Mouse (Mus musculus): ENCODE data around the gene Aadat. TPM values are rescaled to one million over a fixed set of nuclear protein-coding genes. Genes with fewer than 3 reads are reported as not detected.
"Not testable (repeated sequence)": the region's sequence is repeated elsewhere in the genome, so short reads cannot be mapped to it uniquely, and the experiment has no call there.

Gene Aadat
- polyA plus RNA-seq, 1 experiment from 2014 or later = 0.50 TPM

- Histone ChIP-seq H3K27me3 (ENCODE audit: control insufficient read depth, insufficient read depth, low read length) (no peaks in the 10 kb centered on the region), H3K4me1 (ENCODE audit: control insufficient read depth, insufficient read depth, low read length) (no peaks in the 10 kb centered on the region), H3K9me3 (replicated peaks; ENCODE audit: control insufficient read depth, low read length) (no peaks in the 10 kb centered on the region), H3K27ac (ENCODE audit: low read depth, low read length) (no peak overlapping the region), H3K36me3 (ENCODE audit: control insufficient read depth, insufficient read depth, low read length) (no peaks in the 10 kb centered on the region), H3K4me2 (no peak overlapping the region), H3K4me3 (ENCODE audit: low read depth, low read length) (no peak overlapping the region), H3K9ac (ENCODE audit: low read depth, low read length) (no peak overlapping the region)
- no peak for ATAC-seq (replicated peaks; ENCODE audit: insufficient number of reproducible peaks, low FRiP score, low TSS enrichment)
Observed at GRCm38 (mm10) chr8:60518286-60518685, 12.6 kb downstream of the Aadat start.

DNA sequence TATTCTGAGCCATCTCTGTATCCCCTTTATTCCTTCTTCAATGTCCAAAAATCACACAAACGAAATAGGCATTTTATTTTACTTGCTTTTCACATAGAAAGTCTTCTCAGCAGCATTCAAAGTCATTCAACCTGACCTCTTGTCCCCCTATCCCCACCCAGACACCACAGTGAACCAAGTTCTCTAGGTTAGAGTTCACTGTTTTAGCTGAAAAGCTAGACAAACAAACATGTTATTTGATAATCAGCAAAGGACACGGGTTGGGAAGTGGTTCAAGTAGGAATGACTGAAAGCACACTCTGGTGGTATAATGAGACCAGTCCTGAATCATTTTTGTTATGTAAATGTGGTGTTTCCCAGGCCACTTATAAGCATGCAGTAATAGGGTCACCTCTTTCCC is 29.2 kb downstream of the Aadat start:
- no peaks in the 10 kb centered on the region for H3K4me1 ChIP-seq (ENCODE audit: control insufficient read depth, insufficient read depth, low read length)
- no peak overlapping the region for H3K9ac ChIP-seq (ENCODE audit: low read depth, low read length)
- no peak overlapping the region for H3K4me3 ChIP-seq (ENCODE audit: low read depth, low read length)
- WGBS (ENCODE audit: insufficient replicate concordance) = 59% methylated on average over 2 of the region's 2 CpGs
- no peaks in the 10 kb centered on the region for H3K27me3 ChIP-seq (ENCODE audit: control insufficient read depth, insufficient read depth, low read length)
- no peak for ATAC-seq (replicated peaks; ENCODE audit: insufficient number of reproducible peaks, low FRiP score, low TSS enrichment)
- no peak overlapping the region for H3K4me2 ChIP-seq
- H3K36me3 ChIP-seq (ENCODE audit: control insufficient read depth, insufficient read depth, low read length) = no peaks in the 10 kb centered on the region
- H3K27ac ChIP-seq (ENCODE audit: low read depth, low read length) = no peak overlapping the region
- no peaks in the 10 kb centered on the region for H3K9me3 ChIP-seq (replicated peaks; ENCODE audit: control insufficient read depth, low read length)

GRCm38 (mm10) chr8:60566783-60567182 is 61.1 kb downstream of the Aadat start:
- H3K4me2 ChIP-seq = no peak overlapping the region
- no peak overlapping the region for H3K9ac ChIP-seq (ENCODE audit: low read depth, low read length)
- ATAC-seq (replicated peaks; ENCODE audit: insufficient number of reproducible peaks, low FRiP score, low TSS enrichment) = no peak
- WGBS (ENCODE audit: insufficient replicate concordance) = 72% methylated on average over 3 of the region's 3 CpGs
- H3K36me3 ChIP-seq (ENCODE audit: control insufficient read depth, insufficient read depth, low read length) = no peaks in the 10 kb centered on the region
- H3K9me3 ChIP-seq (replicated peaks; ENCODE audit: control insufficient read depth, low read length) = no peaks in the 10 kb centered on the region
- no peaks in the 10 kb centered on the region for H3K4me1 ChIP-seq (ENCODE audit: control insufficient read depth, insufficient read depth, low read length)
- H3K4me3 ChIP-seq (ENCODE audit: low read depth, low read length) = no peak overlapping the region
- no peak overlapping the region for H3K27ac ChIP-seq (ENCODE audit: low read depth, low read length)
- no peaks in the 10 kb centered on the region for H3K27me3 ChIP-seq (ENCODE audit: control insufficient read depth, insufficient read depth, low read length)

GRCm38 (mm10) chr8:60577231-60577630 is 71.5 kb downstream of the Aadat start:
- 74% methylated on average over 1 of the region's 1 CpGs for WGBS (ENCODE audit: insufficient replicate concordance)
- no peaks in the 10 kb centered on the region for H3K27me3 ChIP-seq (ENCODE audit: control insufficient read depth, insufficient read depth, low read length)
- no peaks in the 10 kb centered on the region for H3K36me3 ChIP-seq (ENCODE audit: control insufficient read depth, insufficient read depth, low read length)
- ATAC-seq (replicated peaks; ENCODE audit: insufficient number of reproducible peaks, low FRiP score, low TSS enrichment) = no peak
- no peak overlapping the region for H3K4me3 ChIP-seq (ENCODE audit: low read depth, low read length)
- H3K27ac ChIP-seq (ENCODE audit: low read depth, low read length) = no peak overlapping the region
- no peaks in the 10 kb centered on the region for H3K4me1 ChIP-seq (ENCODE audit: control insufficient read depth, insufficient read depth, low read length)
- H3K9ac ChIP-seq (ENCODE audit: low read depth, low read length) = no peak overlapping the region
- no peak overlapping the region for H3K4me2 ChIP-seq
- H3K9me3 ChIP-seq (replicated peaks; ENCODE audit: control insufficient read depth, low read length) = no peaks in the 10 kb centered on the region

GRCm38 (mm10) chr8:60583369-60583768 is 77.6 kb downstream of the Aadat start:
- no peak overlapping the region for H3K4me2 ChIP-seq
- no peaks in the 10 kb centered on the region for H3K4me1 ChIP-seq (ENCODE audit: control insufficient read depth, insufficient read depth, low read length)
- no peak overlapping the region for H3K9ac ChIP-seq (ENCODE audit: low read depth, low read length)
- no peak for ATAC-seq (replicated peaks; ENCODE audit: insufficient number of reproducible peaks, low FRiP score, low TSS enrichment)
- no peaks in the 10 kb centered on the region for H3K36me3 ChIP-seq (ENCODE audit: control insufficient read depth, insufficient read depth, low read length)
- H3K9me3 ChIP-seq (replicated peaks; ENCODE audit: control insufficient read depth, low read length) = no peaks in the 10 kb centered on the region
- H3K27me3 ChIP-seq (ENCODE audit: control insufficient read depth, insufficient read depth, low read length) = no peaks in the 10 kb centered on the region
- no peak overlapping the region for H3K4me3 ChIP-seq (ENCODE audit: low read depth, low read length)
- WGBS (ENCODE audit: insufficient replicate concordance) = 46% methylated on average over 2 of the region's 2 CpGs
- no peak overlapping the region for H3K27ac ChIP-seq (ENCODE audit: low read depth, low read length)

DNA sequence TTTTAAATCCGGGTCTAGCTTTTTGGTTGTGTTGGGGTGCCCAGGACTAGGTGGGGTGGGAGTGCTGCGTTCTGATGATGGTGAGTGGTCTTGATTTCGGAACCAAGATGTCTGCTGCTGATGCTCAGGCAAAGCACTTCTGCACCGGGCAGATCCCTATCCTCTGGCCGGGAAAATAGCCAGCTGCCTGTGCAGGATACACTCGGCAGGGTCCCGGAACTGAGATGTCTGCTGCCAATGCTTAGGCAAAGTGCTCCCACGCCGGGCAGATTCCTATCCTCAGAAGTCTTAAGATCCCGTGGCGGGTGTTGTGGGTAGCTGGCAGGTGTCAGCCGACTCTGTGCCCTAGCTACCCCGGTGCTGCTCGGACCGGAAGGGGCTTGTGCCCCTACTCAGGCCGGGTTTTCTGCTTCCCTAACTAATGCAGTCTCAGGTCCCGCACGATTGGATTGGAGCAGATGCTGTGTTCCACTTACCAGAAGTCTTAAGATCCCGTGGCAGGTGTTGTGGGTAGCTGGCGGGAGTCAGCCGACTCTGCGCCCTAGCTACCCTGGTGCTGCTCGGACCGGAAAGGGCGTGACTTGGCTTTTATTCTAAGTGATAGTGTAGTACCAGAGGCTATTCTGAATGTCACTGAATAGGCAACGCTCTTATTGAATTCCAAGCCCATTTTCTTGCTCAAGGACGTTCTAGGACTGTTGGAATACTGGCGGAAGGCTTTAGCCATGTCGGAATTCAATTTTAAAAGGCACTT is 85.8 kb downstream of the Aadat start:
- H3K27me3 ChIP-seq (ENCODE audit: control insufficient read depth, insufficient read depth, low read length); H3K4me3 ChIP-seq (ENCODE audit: low read depth, low read length); H3K27ac ChIP-seq (ENCODE audit: low read depth, low read length); H3K4me2 ChIP-seq; H3K9ac ChIP-seq (ENCODE audit: low read depth, low read length); H3K9me3 ChIP-seq (replicated peaks; ENCODE audit: control insufficient read depth, low read length); H3K4me1 ChIP-seq (ENCODE audit: control insufficient read depth, insufficient read depth, low read length); H3K36me3 ChIP-seq (ENCODE audit: control insufficient read depth, insufficient read depth, low read length); ATAC-seq (replicated peaks; ENCODE audit: insufficient number of reproducible peaks, low FRiP score, low TSS enrichment): not testable (repeated sequence)
- 70% methylated on average over 29 of the region's 29 CpGs for WGBS (ENCODE audit: insufficient replicate concordance)

DNA sequence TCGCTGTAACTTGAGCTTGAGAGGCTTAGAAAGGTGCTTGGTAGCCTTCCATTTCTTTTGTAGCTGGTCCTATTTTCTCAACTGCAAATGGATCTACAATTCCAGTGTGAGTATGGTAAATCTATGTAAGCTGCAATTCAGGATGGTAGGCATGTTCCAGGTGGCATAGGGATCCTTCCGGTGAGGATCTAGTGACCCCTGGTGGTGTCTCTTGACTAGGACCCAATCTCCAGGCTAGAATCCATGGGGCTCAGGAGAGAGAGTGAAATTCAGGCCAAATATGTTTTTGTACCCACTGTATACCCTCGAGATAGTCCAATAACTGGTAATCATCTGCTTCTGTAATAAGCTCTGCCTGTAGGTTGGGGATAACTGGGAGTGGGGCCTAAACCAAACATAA is 89.0 kb downstream of the Aadat start:
- H3K27me3 ChIP-seq (ENCODE audit: control insufficient read depth, insufficient read depth, low read length) = no peaks in the 10 kb centered on the region
- H3K9me3 ChIP-seq (replicated peaks; ENCODE audit: control insufficient read depth, low read length) = no peaks in the 10 kb centered on the region
- H3K4me1 ChIP-seq (ENCODE audit: control insufficient read depth, insufficient read depth, low read length) = no peaks in the 10 kb centered on the region
- ATAC-seq (replicated peaks; ENCODE audit: insufficient number of reproducible peaks, low FRiP score, low TSS enrichment) = no peak
- WGBS (ENCODE audit: insufficient replicate concordance) = 55% methylated on average over 3 of the region's 3 CpGs
- no peak overlapping the region for H3K4me3 ChIP-seq (ENCODE audit: low read depth, low read length)
- H3K27ac ChIP-seq (ENCODE audit: low read depth, low read length) = no peak overlapping the region
- H3K4me2 ChIP-seq = no peak overlapping the region
- no peak overlapping the region for H3K9ac ChIP-seq (ENCODE audit: low read depth, low read length)
- H3K36me3 ChIP-seq (ENCODE audit: control insufficient read depth, insufficient read depth, low read length) = no peaks in the 10 kb centered on the region

Other genes starting within 250 kb of the Aadat start
- gene Gm10283, start 2.7 kb upstream of the Aadat start, polyA plus RNA-seq (2014; fragmentation: Nextera tagmentation; extraction: Ambion mirVana) = not detected in 2 replicates
- 1.4 and 1.5 TPM in 2 replicates for gene Mfap3l, start 126.9 kb downstream of the Aadat start, polyA plus RNA-seq (2014; fragmentation: Nextera tagmentation; extraction: Ambion mirVana)